Mouse (Mus musculus) CH12.LX (cell line): ENCODE measurements around the gene AC124502.3. TPM values are rescaled to one million over a fixed set of nuclear protein-coding genes. Genes with fewer than 3 reads are reported as not detected.

Experiments used
- DNase-seq: peaks from one replicate; pipeline ENCODE4 v3.0.0-alpha.2; 2013; ENCODE audit errors: extremely low read depth
- H3K27ac ChIP-seq: 2 replicates; pipeline ENCODE4 v1.5.1; 2012; ENCODE audit warnings: low read depth, mild to moderate bottlenecking, control low read depth, moderate library complexity; ENCODE audit not compliant: insufficient read depth
- H3K27me3 ChIP-seq: replicated peaks from 2 replicates; pipeline ENCODE3; 2012; ENCODE audit warnings: inconsistent platforms
- H3K36me3 ChIP-seq, 2 experiments: replicated peaks in 1 of 2; 2 replicates each; pipeline versions ENCODE3 to v1.6.1; 2012; ENCODE audit warnings: inconsistent platforms in 1 of 2, low read length in 1 of 2, mild to moderate bottlenecking in 1 of 2, mixed read lengths in 1 of 2, moderate library complexity in 1 of 2; ENCODE audit not compliant: control insufficient read depth in 1 of 2, insufficient read depth in 1 of 2
- H3K4me1 ChIP-seq, 2 experiments: 2 replicates each; pipeline ENCODE4 v1.6.1; 2012; ENCODE audit warnings: inconsistent platforms in 1 of 2, moderate library complexity in 1 of 2; ENCODE audit not compliant: insufficient read depth in 2 of 2, control insufficient read depth in 1 of 2
- H3K4me2 ChIP-seq: 2 replicates; pipeline ENCODE4 v1.6.1; 2012; ENCODE audit warnings: low read depth, mild to moderate bottlenecking, control low read depth; ENCODE audit not compliant: poor library complexity, insufficient read depth, severe bottlenecking
- H3K4me3 ChIP-seq, 3 experiments: fragments of 150-350 bp in 1 of 3; sonication (generic) in 1 of 3; replicated peaks in 1 of 3; 2 replicates each; pipeline versions ENCODE3 to v1.5.1; 2011 to 2012; ENCODE audit warnings: low read depth in 2 of 3, low read length in 2 of 3, mild to moderate bottlenecking in 2 of 3, moderate library complexity in 2 of 3, control low read depth in 1 of 3, improper control_type of control experiment in 1 of 3, inconsistent platforms in 1 of 3, mixed read lengths in 1 of 3; ENCODE audit not compliant: poor library complexity in 1 of 3
- H3K79me2 ChIP-seq: replicated peaks from 2 replicates; pipeline ENCODE4 v1.6.1; 2012; ENCODE audit warnings: mild to moderate bottlenecking, moderate library complexity; ENCODE audit not compliant: control insufficient read depth, poor library complexity, insufficient read depth, severe bottlenecking; ENCODE audit errors: extremely low read depth
- H3K9ac ChIP-seq: 2 replicates; pipeline ENCODE4 v1.6.1; 2012; ENCODE audit warnings: low read depth, mild to moderate bottlenecking, control low read depth, moderate library complexity; ENCODE audit not compliant: insufficient read depth
- H3K9me3 ChIP-seq: replicated peaks from 2 replicates; pipeline ENCODE3; 2012; ENCODE audit warnings: low read length, inconsistent platforms, mixed read lengths
- CTCF ChIP-seq, 2 experiments: IDR thresholded peaks in 1 of 2; conservative IDR thresholded peaks in 1 of 2; 2 replicates each; pipeline ENCODE4 v1.5.1; 2011 to 2012; ENCODE audit warnings: low read depth in 2 of 2, low read length in 2 of 2, improper control_type of control experiment in 1 of 2, inconsistent platforms in 1 of 2, mild to moderate bottlenecking in 1 of 2, moderate library complexity in 1 of 2
- E2F4 ChIP-seq: IDR thresholded peaks from 2 replicates; pipeline ENCODE4 v1.6.1; 2011; ENCODE audit warnings: low read depth, low read length, improper control_type of control experiment; ENCODE audit not compliant: insufficient replicate concordance
- ELF1 ChIP-seq: IDR thresholded peaks from 2 replicates; pipeline ENCODE4 v1.6.1; 2014; ENCODE audit warnings: low read depth, mild to moderate bottlenecking, inconsistent platforms, low read length, improper control_type of control experiment
- EP300 ChIP-seq: IDR thresholded peaks from 2 replicates; pipeline ENCODE4 v1.6.1; 2011; ENCODE audit warnings: low read length, improper control_type of control experiment
- ETS1 ChIP-seq: conservative IDR thresholded peaks from 2 replicates; pipeline ENCODE4 v1.6.1; 2012; ENCODE audit warnings: low read depth, mild to moderate bottlenecking, inconsistent platforms, low read length, improper control_type of control experiment, moderate library complexity
- IRF4 ChIP-seq: IDR thresholded peaks from 2 replicates; pipeline ENCODE4 v1.6.1; 2014; ENCODE audit warnings: low read depth, mild to moderate bottlenecking, inconsistent platforms, low read length, improper control_type of control experiment
- JUND ChIP-seq: conservative IDR thresholded peaks from 2 replicates; pipeline ENCODE4 v1.6.1; 2011; ENCODE audit warnings: low read depth, low read length, improper control_type of control experiment
- KAT2A ChIP-seq: IDR thresholded peaks from 2 replicates; pipeline ENCODE4 v1.6.1; 2012; ENCODE audit warnings: low read length, improper control_type of control experiment, inconsistent platforms; ENCODE audit not compliant: insufficient replicate concordance
- MAFK ChIP-seq: IDR thresholded peaks from 2 replicates; pipeline ENCODE4 v1.6.1; 2011; ENCODE audit warnings: low read length, improper control_type of control experiment; ENCODE audit not compliant: insufficient replicate concordance
- MAX ChIP-seq: IDR thresholded peaks from 2 replicates; pipeline ENCODE4 v1.6.1; 2011; ENCODE audit warnings: low read length, improper control_type of control experiment
- MAZ ChIP-seq: IDR thresholded peaks from 2 replicates; pipeline ENCODE4 v1.6.1; 2012; ENCODE audit warnings: low read depth, mild to moderate bottlenecking, inconsistent platforms, low read length, improper control_type of control experiment, moderate library complexity
- MXI1 ChIP-seq: IDR thresholded peaks from 2 replicates; pipeline ENCODE4 v1.6.1; 2011; ENCODE audit warnings: mild to moderate bottlenecking, low read depth, low read length, improper control_type of control experiment
- MYC ChIP-seq: IDR thresholded peaks from 2 replicates; pipeline ENCODE4 v1.6.1; 2011; ENCODE audit warnings: low read depth, mild to moderate bottlenecking, improper control_type of control experiment, low read length
- PAX5 ChIP-seq: IDR thresholded peaks from 2 replicates; pipeline ENCODE4 v1.6.1; 2012; ENCODE audit warnings: low read length, inconsistent platforms, mixed read lengths
- POLR2A ChIP-seq: IDR thresholded peaks from 2 replicates; pipeline ENCODE4 v1.6.1; 2011; ENCODE audit warnings: low read depth, mild to moderate bottlenecking, improper control_type of control experiment, low read length
- POLR2AphosphoS2 ChIP-seq: IDR thresholded peaks from 2 replicates; pipeline ENCODE4 v1.6.1; 2011; ENCODE audit warnings: low read depth, low read length, improper control_type of control experiment
- RCOR1 ChIP-seq: conservative IDR thresholded peaks from 2 replicates; pipeline ENCODE4 v1.6.1; 2012; ENCODE audit warnings: low read depth, mild to moderate bottlenecking, inconsistent platforms, low read length, improper control_type of control experiment
- SMC3 ChIP-seq: IDR thresholded peaks from 2 replicates; pipeline ENCODE4 v1.6.1; 2011; ENCODE audit warnings: low read depth, low read length, improper control_type of control experiment
- UBTF ChIP-seq: IDR thresholded peaks from 2 replicates; pipeline ENCODE4 v1.6.1; 2012; ENCODE audit warnings: low read depth, mild to moderate bottlenecking, inconsistent platforms, low read length, improper control_type of control experiment, moderate library complexity
- ZKSCAN1 ChIP-seq: IDR thresholded peaks from 2 replicates; pipeline ENCODE4 v1.6.1; 2012; ENCODE audit warnings: low read depth, inconsistent platforms, low read length, improper control_type of control experiment, borderline replicate concordance
- ZNF384 ChIP-seq: IDR thresholded peaks from 2 replicates; pipeline ENCODE4 v1.6.1; 2012; ENCODE audit warnings: low read depth, low read length, improper control_type of control experiment, inconsistent platforms
- dilution Hi-C: fragments of 300-500 bp; cut with MboI; formaldehyde crosslinking; loops from 2 replicates; pipeline ENCODE4 v1.14.3; 2020; ENCODE audit warnings: low sequenced_read_pairs; ENCODE audit not compliant: extremely low pct_unique_long_range_greater_than_20kb, extremely low pct_ligation_motif_present
- in situ Hi-C: fragments of 300-500 bp; cut with MboI; formaldehyde crosslinking; loops from 3 replicates; pipeline ENCODE4 v1.14.3; 2019; ENCODE audit warnings: low sequenced_read_pairs, low pct_ligation_motif_present, low pct_unique_long_range_greater_than_20kb, mixed read lengths
- polyA plus RNA-seq: library from polyadenylated mRNA; unstranded; fragments of >175 nt; gene quantifications from 2 replicates; pipeline ENCODE4 v1.2.1, GENCODE M21; 2012; ENCODE audit warnings: low read depth; ENCODE audit not compliant: insufficient read length
- total RNA-seq, 2 experiments: library from RNA; depleted of rRNA; stranded (reverse); fragments of 300-350 nt in 1 of 2; fragments of >200 nt in 1 of 2; gene quantifications; 2 replicates each; pipeline ENCODE4 v1.2.3; 2012 to 2014

AC124502.3 gene
- total and polyA plus RNA-seq, 3 experiments: 0.15 to 2.1 (median 0.29) TPM

DNA sequence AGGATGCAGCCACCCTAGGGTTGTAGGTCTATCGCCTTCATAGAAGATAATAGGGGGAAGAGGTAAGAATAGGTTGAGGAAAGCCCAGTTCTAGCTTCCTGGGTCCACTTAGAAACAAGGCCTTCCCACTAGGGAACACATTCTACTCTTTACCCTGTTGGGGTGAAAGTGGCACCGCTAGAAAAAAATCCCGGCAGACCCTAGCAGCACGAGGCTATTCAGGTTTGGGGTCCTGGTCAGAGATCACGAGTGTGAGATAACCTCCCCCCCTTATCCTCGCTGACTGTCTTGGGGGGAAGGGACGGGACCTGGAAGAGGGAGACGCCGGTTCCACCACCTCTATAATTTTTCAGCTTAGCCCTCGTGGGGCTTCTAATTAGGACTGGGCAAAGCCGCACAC lies 32.4 kb downstream of the AC124502.3 start:
- Histone ChIP-seq H3K4me1 (peaks cover 8 to 23% of the 10 kb centered on the region in 2 experiments; a peak in 3 of 4 replicates), H3K4me2 (no peak overlapping the region), H3K9me3 (no peaks in the 10 kb centered on the region), H3K9ac (no peak overlapping the region), H3K27me3 (peaks cover 80% of the 10 kb centered on the region), H3K36me3 (no peaks in the 10 kb centered on the region), H3K27ac (no peak overlapping the region), H3K79me2 (no peaks in the 10 kb centered on the region), H3K4me3 (no peak overlapping the region)
- DNase-seq: no peak
- in situ Hi-C loops (no loop called here), dilution Hi-C loops (no loop called here)
- TF ChIP-seq ZKSCAN1 (no peak), ZNF384 (no peak), MXI1 (no peak), PAX5 (no peak), CTCF (conservative IDR thresholded peaks at IDR 0.05 in 1 of 2, IDR thresholded peaks at IDR 0.05 in 1 of 2; ENCODE audit: low read depth in 2 of 2, low read length in 2 of 2) (no peak), POLR2AphosphoS2 (no peak), E2F4 (no peak), IRF4 (no peak)

DNA sequence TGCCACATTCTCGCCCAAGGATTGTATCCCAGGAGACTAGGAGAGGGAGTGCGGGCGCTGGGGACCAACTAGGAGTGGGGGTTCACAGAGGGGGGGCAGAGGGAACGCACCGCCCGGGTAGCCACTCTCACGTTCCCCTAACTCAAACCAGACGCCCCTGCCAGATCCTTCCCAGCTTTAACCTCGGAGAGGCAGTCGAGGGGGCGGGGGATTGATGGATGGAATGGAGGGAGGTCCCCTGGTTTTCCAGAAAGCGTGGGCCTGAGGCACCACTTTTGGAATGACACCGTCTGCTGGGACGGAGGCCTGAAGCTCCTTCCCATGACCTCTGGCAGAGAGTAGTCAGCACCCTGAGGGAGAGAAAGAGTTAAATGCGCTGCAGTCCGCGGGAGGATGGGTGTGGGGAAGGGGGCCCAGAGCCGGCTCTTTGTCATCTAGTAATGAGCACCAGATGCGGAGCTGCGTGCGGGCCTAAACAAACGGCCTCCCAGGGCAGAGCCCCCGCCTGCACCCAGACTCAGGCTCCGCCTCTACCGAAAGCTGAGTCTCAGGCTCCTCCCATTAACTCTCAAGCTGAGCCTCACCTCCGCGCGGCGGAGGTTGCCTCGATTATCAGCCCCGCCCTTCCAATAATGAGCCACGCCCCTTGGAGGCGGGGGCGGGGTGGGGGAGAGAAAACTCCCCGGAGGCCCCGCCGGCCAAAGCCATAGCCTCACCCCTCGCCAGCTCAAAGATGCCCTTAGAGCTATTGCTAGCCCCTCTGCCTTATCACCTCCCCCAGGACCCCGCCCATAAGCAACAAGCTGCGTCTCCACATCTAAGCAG lies 33.1 kb downstream of the AC124502.3 start:
- peaks cover 8 to 23% of the 10 kb centered on the region in 2 experiments; a peak in 3 of 4 replicates for H3K4me1 ChIP-seq
- peak; percentile 82 for DNase-seq
- dilution Hi-C loops (no loop called here), in situ Hi-C loops (no loop called here)
- no peak for TF ChIP-seq KAT2A
- peak; percentile 78 for TF ChIP-seq MAZ
- peaks cover 6% of the 10 kb centered on the region for H3K9me3 ChIP-seq
- 0 out of 2 replicates have a peak overlapping the region, but pooled peaks have one; percentile 35 for H3K9ac ChIP-seq
- H3K79me2 ChIP-seq: no peaks in the 10 kb centered on the region
- H3K4me2 ChIP-seq: peak overlapping the region; percentile 80
- peaks cover 83% of the 10 kb centered on the region for H3K27me3 ChIP-seq
- H3K27ac ChIP-seq: no peak overlapping the region
- peak overlapping the region; percentile 29 to 47 (median 37) for H3K4me3 ChIP-seq
- H3K36me3 ChIP-seq: no peaks in the 10 kb centered on the region

DNA sequence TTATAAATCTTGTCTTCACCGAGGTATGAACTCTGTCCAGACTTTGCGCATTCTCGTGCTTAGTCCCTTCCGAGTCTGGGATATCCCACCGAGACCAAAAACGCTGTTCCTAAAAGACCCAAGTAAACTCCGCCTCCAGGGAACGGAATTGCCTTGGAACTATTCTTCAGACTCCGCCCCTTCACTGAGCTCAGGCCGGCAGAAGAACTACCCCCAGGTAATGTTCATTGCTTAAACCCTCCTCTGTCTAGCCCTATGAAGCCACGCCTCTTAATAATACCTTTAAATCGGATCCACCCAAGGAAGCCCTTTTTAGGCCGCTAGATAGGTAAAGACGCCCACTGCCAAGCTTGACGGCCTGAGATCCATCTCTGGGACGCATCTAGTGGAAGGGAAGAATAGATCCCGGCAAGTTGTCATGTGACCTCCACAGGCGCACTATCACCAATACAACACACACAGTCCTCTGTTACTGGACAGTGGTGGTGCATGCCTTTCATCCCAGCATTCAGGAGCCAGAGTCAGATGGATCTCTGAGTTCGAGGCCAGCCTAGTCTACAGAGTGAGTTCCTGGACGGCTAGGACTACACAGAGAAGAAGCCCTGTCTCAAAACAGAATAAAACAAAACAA lies 33.8 kb downstream of the AC124502.3 start:
- peak overlapping the region; percentile 27 for H3K4me2 ChIP-seq
- H3K9me3 ChIP-seq: peaks cover 6% of the 10 kb centered on the region
- no peak overlapping the region for H3K9ac ChIP-seq
- TF ChIP-seq RCOR1: no peak
- no peak for TF ChIP-seq JUND
- TF ChIP-seq UBTF: no peak
- no peak for TF ChIP-seq MXI1
- no peak for TF ChIP-seq ELF1
- no peak for TF ChIP-seq MYC
- no peak for TF ChIP-seq PAX5
- no peak for TF ChIP-seq IRF4
- no peak for TF ChIP-seq ZNF384
- no peak for TF ChIP-seq MAX
- no peak for TF ChIP-seq POLR2A
- TF ChIP-seq EP300: no peak
- TF ChIP-seq MAFK: no peak
- no peak for TF ChIP-seq SMC3
- no peak for TF ChIP-seq MAZ
- TF ChIP-seq ETS1: no peak
- dilution Hi-C loops: no loop called here
- peak overlapping the region; percentile 31 to 47 (median 37) for H3K4me3 ChIP-seq
- no peaks in the 10 kb centered on the region for H3K79me2 ChIP-seq
- in situ Hi-C loops: no loop called here
- H3K4me1 ChIP-seq: peaks cover 8 to 23% of the 10 kb centered on the region in 2 experiments; a peak in 3 of 4 replicates
- H3K36me3 ChIP-seq: no peaks in the 10 kb centered on the region
- peaks cover 79% of the 10 kb centered on the region for H3K27me3 ChIP-seq
- DNase-seq: no peak
- H3K27ac ChIP-seq: no peak overlapping the region
